Mouse (Mus musculus): ENCODE results near the gene Scpep1. TPM values are rescaled to one million over a fixed set of nuclear protein-coding genes. Genes with fewer than 3 reads are reported as not detected.

Gene Scpep1
- polyA plus RNA-seq, 1 experiment from 2014 or later: 84.5 TPM

GRCm38 (mm10) chr11:88945971-88946585, 9.2 kb downstream of the Scpep1 start:
- WGBS: 73% methylated on average over 8 of the region's 8 CpGs
- Histone ChIP-seq H3K27me3 (replicated peaks; ENCODE audit: control insufficient read depth, insufficient read depth, low read length) (no peaks in the 10 kb centered on the region), H3K4me2 (ENCODE audit: low read depth, low read length) (no peak overlapping the region), H3K9me3 (ENCODE audit: control insufficient read depth, low read length) (no peaks in the 10 kb centered on the region), H3K9ac (ENCODE audit: low read depth, low read length) (no peak overlapping the region), H3K27ac (replicated peaks; ENCODE audit: low read depth, low read length) (no peak overlapping the region), H3K4me3 (ENCODE audit: low read depth, low read length) (no peak overlapping the region), H3K36me3 (ENCODE audit: control insufficient read depth, insufficient read depth, low read length) (peaks cover 35% of the 10 kb centered on the region), H3K4me1 (ENCODE audit: control insufficient read depth, insufficient read depth, low read length) (no peaks in the 10 kb centered on the region)
- ATAC-seq (ENCODE audit: low read depth) (no peak), DNase-seq (ENCODE audit: low spot score) (no peak)

GRCm38 (mm10) chr11:88941489-88941888, 13.8 kb downstream of the Scpep1 start:
- Histone ChIP-seq H3K4me3 (ENCODE audit: low read depth, low read length) (no peak overlapping the region), H3K27me3 (replicated peaks; ENCODE audit: control insufficient read depth, insufficient read depth, low read length) (no peaks in the 10 kb centered on the region), H3K36me3 (ENCODE audit: control insufficient read depth, insufficient read depth, low read length) (peaks cover 43% of the 10 kb centered on the region), H3K4me2 (ENCODE audit: low read depth, low read length) (no peak overlapping the region), H3K27ac (replicated peaks; ENCODE audit: low read depth, low read length) (no peak overlapping the region), H3K9ac (ENCODE audit: low read depth, low read length) (no peak overlapping the region), H3K4me1 (ENCODE audit: control insufficient read depth, insufficient read depth, low read length) (no peaks in the 10 kb centered on the region), H3K9me3 (ENCODE audit: control insufficient read depth, low read length) (no peaks in the 10 kb centered on the region)
- no peak for ATAC-seq (ENCODE audit: low read depth)
- WGBS: 78% methylated on average over 12 of the region's 12 CpGs
- DNase-seq (ENCODE audit: low spot score): no peak

- no peak overlapping the region for H3K4me3 ChIP-seq (ENCODE audit: low read depth, low read length)
- H3K9me3 ChIP-seq (ENCODE audit: control insufficient read depth, low read length): no peaks in the 10 kb centered on the region
- H3K27ac ChIP-seq (replicated peaks; ENCODE audit: low read depth, low read length): no peak overlapping the region
- H3K36me3 ChIP-seq (ENCODE audit: control insufficient read depth, insufficient read depth, low read length): peaks cover 29% of the 10 kb centered on the region
- H3K4me1 ChIP-seq (ENCODE audit: control insufficient read depth, insufficient read depth, low read length): no peaks in the 10 kb centered on the region
- ATAC-seq (ENCODE audit: low read depth) (no peak), DNase-seq (ENCODE audit: low spot score) (no peak)
- no peak overlapping the region for H3K9ac ChIP-seq (ENCODE audit: low read depth, low read length)
- WGBS: 98% methylated on average over 4 of the region's 4 CpGs
- no peaks in the 10 kb centered on the region for H3K27me3 ChIP-seq (replicated peaks; ENCODE audit: control insufficient read depth, insufficient read depth, low read length)
- no peak overlapping the region for H3K4me2 ChIP-seq (ENCODE audit: low read depth, low read length)
These were observed 15.6 kb downstream of the Scpep1 start for GRCm38 (mm10) chr11:88939634-88940033.

- Histone ChIP-seq H3K4me3 (ENCODE audit: low read depth, low read length) (no peak overlapping the region), H3K27ac (replicated peaks; ENCODE audit: low read depth, low read length) (no peak overlapping the region), H3K9me3 (ENCODE audit: control insufficient read depth, low read length) (no peaks in the 10 kb centered on the region), H3K27me3 (replicated peaks; ENCODE audit: control insufficient read depth, insufficient read depth, low read length) (no peaks in the 10 kb centered on the region), H3K4me1 (ENCODE audit: control insufficient read depth, insufficient read depth, low read length) (no peaks in the 10 kb centered on the region), H3K4me2 (ENCODE audit: low read depth, low read length) (no peak overlapping the region), H3K36me3 (ENCODE audit: control insufficient read depth, insufficient read depth, low read length) (peaks cover 27% of the 10 kb centered on the region), H3K9ac (ENCODE audit: low read depth, low read length) (no peak overlapping the region)
- DNase-seq (ENCODE audit: low spot score): no peak
- 96% methylated on average over 2 of the region's 2 CpGs for WGBS
- ATAC-seq (ENCODE audit: low read depth): no peak
These were observed 16.5 kb downstream of the Scpep1 start for GRCm38 (mm10) chr11:88938770-88939169.

- Histone ChIP-seq H3K9me3 (ENCODE audit: control insufficient read depth, low read length) (no peaks in the 10 kb centered on the region), H3K4me1 (ENCODE audit: control insufficient read depth, insufficient read depth, low read length) (no peaks in the 10 kb centered on the region), H3K27ac (replicated peaks; ENCODE audit: low read depth, low read length) (no peak overlapping the region), H3K9ac (ENCODE audit: low read depth, low read length) (no peak overlapping the region), H3K36me3 (ENCODE audit: control insufficient read depth, insufficient read depth, low read length) (peaks cover 34% of the 10 kb centered on the region), H3K27me3 (replicated peaks; ENCODE audit: control insufficient read depth, insufficient read depth, low read length) (no peaks in the 10 kb centered on the region), H3K4me3 (ENCODE audit: low read depth, low read length) (no peak overlapping the region), H3K4me2 (ENCODE audit: low read depth, low read length) (no peak overlapping the region)
- ATAC-seq (ENCODE audit: low read depth): no peak
- DNase-seq (ENCODE audit: low spot score): no peak
- 93% methylated on average over 2 of the region's 2 CpGs for WGBS
These were observed 17.4 kb downstream of the Scpep1 start for GRCm38 (mm10) chr11:88937886-88938285.

GRCm38 (mm10) chr11:88934089-88935000, 20.9 kb downstream of the Scpep1 start:
- DNase-seq (ENCODE audit: low spot score) (no peak), ATAC-seq (ENCODE audit: low read depth) (no peak)
- 90% methylated on average over 19 of the region's 19 CpGs for WGBS
- no peaks in the 10 kb centered on the region for H3K4me1 ChIP-seq (ENCODE audit: control insufficient read depth, insufficient read depth, low read length)
- no peak overlapping the region for H3K9ac ChIP-seq (ENCODE audit: low read depth, low read length)
- no peak overlapping the region for H3K27ac ChIP-seq (replicated peaks; ENCODE audit: low read depth, low read length)
- peaks cover 41% of the 10 kb centered on the region for H3K36me3 ChIP-seq (ENCODE audit: control insufficient read depth, insufficient read depth, low read length)
- H3K9me3 ChIP-seq (ENCODE audit: control insufficient read depth, low read length): no peaks in the 10 kb centered on the region
- H3K27me3 ChIP-seq (replicated peaks; ENCODE audit: control insufficient read depth, insufficient read depth, low read length): no peaks in the 10 kb centered on the region
- no peak overlapping the region for H3K4me3 ChIP-seq (ENCODE audit: low read depth, low read length)
- H3K4me2 ChIP-seq (ENCODE audit: low read depth, low read length): no peak overlapping the region

GRCm38 (mm10) chr11:88933030-88933429, 22.2 kb downstream of the Scpep1 start:
- DNase-seq (ENCODE audit: low spot score) (no peak), ATAC-seq (ENCODE audit: low read depth) (no peak)
- Histone ChIP-seq H3K27ac (replicated peaks; ENCODE audit: low read depth, low read length) (no peak overlapping the region), H3K9me3 (ENCODE audit: control insufficient read depth, low read length) (no peaks in the 10 kb centered on the region), H3K4me2 (ENCODE audit: low read depth, low read length) (no peak overlapping the region), H3K4me3 (ENCODE audit: low read depth, low read length) (no peak overlapping the region), H3K36me3 (ENCODE audit: control insufficient read depth, insufficient read depth, low read length) (peaks cover 46% of the 10 kb centered on the region), H3K9ac (ENCODE audit: low read depth, low read length) (no peak overlapping the region), H3K4me1 (ENCODE audit: control insufficient read depth, insufficient read depth, low read length) (no peaks in the 10 kb centered on the region), H3K27me3 (replicated peaks; ENCODE audit: control insufficient read depth, insufficient read depth, low read length) (no peaks in the 10 kb centered on the region)
- 90% methylated on average over 9 of the region's 9 CpGs for WGBS

GRCm38 (mm10) chr11:88931692-88932530, 23.4 kb downstream of the Scpep1 start:
- H3K9ac ChIP-seq (ENCODE audit: low read depth, low read length): no peak overlapping the region
- H3K9me3 ChIP-seq (ENCODE audit: control insufficient read depth, low read length): no peaks in the 10 kb centered on the region
- H3K36me3 ChIP-seq (ENCODE audit: control insufficient read depth, insufficient read depth, low read length): peaks cover 47% of the 10 kb centered on the region
- no peak for ATAC-seq (ENCODE audit: low read depth)
- no peak overlapping the region for H3K4me3 ChIP-seq (ENCODE audit: low read depth, low read length)
- H3K4me2 ChIP-seq (ENCODE audit: low read depth, low read length): no peak overlapping the region
- H3K27ac ChIP-seq (replicated peaks; ENCODE audit: low read depth, low read length): no peak overlapping the region
- no peaks in the 10 kb centered on the region for H3K4me1 ChIP-seq (ENCODE audit: control insufficient read depth, insufficient read depth, low read length)
- no peaks in the 10 kb centered on the region for H3K27me3 ChIP-seq (replicated peaks; ENCODE audit: control insufficient read depth, insufficient read depth, low read length)
- WGBS: 76% methylated on average over 14 of the region's 14 CpGs
- DNase-seq (ENCODE audit: low spot score): no peak

All from embryonic facial prominence, embryonic 14.5 days (tissue).